Mouse (Mus musculus): ENCODE measurements at regions not wholly inside any gene's neighbourhood (a gene's known extent, or its start where the extent isn't known, plus 50 kb on each side); places are given as distances from the start of the nearest gene placed in this dataset.
A peak's percentile ranks its signal among the peaks of the same experiment; 100 is the strongest.

- DNase-seq (ENCODE audit: low spot score in 2 of 2): no peak
- intact Hi-C loops (cut with DNase I): no loop called here
Observed at GRCm38 (mm10) chr1:48383590-48383989, 1490.9 kb upstream of the Slc39a10 start.

GRCm38 (mm10) chr1:48380139-48380538, 1487.5 kb upstream of the Slc39a10 start:
- DNase-seq (ENCODE audit: low spot score in 2 of 2): no peak
- intact Hi-C loops (cut with DNase I): no loop called here

GRCm38 (mm10) chr1:48351416-48351815, 1458.8 kb upstream of the Slc39a10 start:
- intact Hi-C loops (cut with DNase I): no loop called here
- DNase-seq (ENCODE audit: low spot score in 2 of 2): no peak

- intact Hi-C loops (cut with DNase I): no loop called here
- peak in 1 of 2 experiments; percentile 1 for DNase-seq (ENCODE audit: low spot score in 2 of 2)
Observed at GRCm38 (mm10) chr1:48342963-48343362, 1450.3 kb upstream of the Slc39a10 start.
